Mouse (Mus musculus) monocyte, adult 2 months (primary cell): ENCODE data around the gene Pitx2.

ENCODE experiments used
- DNase-seq, 2 experiments: peaks; one replicate each; pipeline ENCODE4 v3.0.0; 2022; ENCODE audit warnings: low spot score in 2 of 2, low read depth in 1 of 2

The Pitx2 gene

DNA sequence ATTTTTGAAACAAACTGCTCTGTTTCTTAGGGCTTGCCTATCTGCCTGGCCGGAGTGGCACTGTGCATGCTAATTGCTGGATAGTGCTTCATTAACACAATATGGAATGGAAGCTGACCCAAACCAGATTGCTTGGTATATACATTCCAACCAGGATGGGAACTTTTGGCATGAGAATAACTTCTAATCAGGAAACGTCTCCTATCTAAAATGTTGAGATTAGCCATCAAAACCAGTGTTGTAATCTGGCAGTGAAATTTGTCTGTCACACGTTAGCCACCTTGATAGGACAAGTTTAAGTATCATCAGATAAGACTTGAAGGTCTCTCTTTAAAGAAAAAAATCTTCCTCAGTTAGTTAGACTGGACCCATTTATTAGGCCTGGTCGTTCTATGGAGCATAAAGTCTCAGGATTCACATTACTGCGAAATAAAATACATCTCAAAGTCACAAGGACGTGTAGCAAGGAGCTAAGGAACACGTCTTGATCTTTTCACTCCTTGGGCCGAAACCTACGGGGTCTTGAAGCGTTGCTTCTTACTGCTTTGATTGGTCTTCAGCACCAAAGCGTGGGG lies 2.1 kb downstream of the Pitx2 start:
- DNase-seq, result no peak

DNA sequence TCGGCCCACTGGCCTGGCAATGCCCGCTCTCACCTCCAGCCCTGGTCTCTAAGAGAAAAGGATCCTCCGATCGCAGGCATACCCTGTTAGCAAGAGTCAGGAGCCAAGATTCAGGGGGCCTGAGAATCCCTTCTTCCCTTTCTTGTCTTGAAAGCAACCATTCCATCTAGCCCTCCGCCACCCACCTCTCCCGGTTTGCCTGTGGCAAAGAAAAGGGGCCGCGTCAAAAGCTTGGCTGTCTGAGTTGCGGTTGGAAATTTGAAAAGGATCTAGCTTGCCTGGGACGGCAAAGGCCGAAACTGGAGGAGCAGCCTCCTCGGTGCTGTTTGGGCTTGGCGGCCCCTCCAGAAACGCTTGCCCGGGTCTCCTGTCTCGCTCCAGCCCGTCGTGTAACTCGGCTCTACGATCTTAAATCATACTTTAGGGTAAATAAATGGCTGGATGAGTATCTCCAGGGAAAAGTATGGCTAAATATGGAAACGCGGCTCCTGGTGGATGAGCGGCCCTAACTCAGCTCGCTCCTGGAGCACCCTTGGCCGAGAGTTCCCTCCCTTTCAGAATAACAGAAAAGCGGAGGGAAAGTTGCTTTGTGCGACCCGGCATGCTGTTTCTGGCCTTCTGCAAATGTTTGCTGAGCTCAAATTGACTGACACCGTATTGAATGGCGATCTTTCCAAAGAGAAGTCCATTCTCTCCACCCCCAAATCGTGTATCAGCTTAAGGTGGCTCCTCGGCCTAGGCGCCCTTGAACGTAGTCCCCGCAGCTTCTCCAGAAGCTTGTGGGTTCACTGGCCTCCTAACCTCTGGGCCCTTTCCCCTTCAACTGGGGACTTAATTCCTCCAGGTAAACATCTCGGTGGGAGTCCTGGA lies 3.4 kb downstream of the Pitx2 start:
- no peak for DNase-seq

DNA sequence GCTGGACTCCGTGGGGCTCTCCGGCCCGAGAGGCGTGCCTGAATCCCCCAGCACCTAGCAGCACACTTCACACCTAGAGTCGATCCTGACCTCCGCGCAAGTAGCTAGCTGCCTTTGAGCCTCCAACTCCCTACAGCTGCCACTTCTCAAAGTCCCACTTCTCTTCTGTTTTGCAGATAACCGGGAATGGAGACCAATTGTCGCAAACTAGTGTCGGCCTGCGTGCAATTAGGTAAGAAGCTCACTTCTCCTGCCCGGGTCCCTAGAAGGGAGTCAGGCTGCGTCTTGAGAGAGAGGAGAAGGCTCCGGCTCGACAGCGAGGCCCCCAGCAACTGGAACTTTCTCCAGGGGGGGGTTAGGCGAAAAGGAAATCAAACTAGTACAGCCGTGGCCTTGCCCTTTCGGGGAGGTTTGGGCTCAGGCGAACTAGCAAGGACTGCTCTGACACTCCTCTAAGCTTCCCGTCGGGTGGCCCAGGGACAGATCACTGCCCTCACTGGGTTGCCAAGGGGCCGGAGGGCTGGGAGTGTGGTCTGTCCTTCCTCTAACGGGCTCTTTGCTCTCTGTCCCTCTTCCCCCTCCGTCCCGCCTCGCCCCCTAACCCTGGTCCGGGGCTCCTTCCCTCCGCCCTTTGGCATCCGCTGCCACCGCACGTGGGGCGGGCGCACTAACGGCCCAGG lies 4.2 kb downstream of the Pitx2 start:
- no peak for DNase-seq

DNA sequence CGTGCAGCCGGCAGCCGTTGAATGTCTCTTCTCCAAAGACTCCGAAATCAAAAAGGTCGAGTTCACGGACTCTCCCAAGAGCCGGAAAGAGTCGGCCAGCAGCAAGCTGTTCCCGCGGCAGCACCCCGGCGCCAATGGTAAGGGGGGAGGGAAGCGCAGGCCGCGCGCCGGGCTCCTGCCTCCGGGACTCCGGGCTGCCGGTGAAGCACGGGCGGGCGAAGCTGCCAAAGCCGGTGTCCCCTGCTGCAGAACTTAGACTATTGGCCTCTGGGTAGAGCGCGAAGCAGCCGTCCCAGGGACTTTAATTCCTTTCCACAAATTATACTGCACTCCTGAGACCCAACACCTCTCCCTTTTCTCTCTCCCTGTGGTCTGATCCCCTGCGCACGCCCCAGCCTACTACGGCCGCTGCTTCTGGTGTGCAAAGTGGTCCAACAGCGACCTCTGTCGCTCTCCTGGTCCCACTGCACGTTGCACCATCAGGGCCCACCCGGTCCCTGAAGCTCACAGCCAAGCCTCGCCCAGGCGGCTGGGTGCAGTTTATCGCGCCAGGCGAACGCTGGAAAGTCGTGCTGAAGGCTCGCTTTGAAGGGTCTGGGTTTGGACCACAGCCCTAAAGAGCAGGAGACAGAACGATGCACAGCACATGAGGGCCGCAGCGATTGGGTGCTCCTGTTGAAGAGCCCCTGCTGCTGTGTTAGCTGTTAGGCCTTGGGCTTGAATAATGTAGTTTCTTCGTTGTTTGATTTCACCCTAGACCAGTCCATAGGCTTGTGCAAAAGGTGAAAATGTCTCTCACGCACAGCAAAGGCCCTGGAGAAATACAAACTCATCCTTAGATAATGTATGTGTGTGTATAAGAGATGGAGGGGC lies 5.0 kb downstream of the Pitx2 start:
- no peak for DNase-seq

DNA sequence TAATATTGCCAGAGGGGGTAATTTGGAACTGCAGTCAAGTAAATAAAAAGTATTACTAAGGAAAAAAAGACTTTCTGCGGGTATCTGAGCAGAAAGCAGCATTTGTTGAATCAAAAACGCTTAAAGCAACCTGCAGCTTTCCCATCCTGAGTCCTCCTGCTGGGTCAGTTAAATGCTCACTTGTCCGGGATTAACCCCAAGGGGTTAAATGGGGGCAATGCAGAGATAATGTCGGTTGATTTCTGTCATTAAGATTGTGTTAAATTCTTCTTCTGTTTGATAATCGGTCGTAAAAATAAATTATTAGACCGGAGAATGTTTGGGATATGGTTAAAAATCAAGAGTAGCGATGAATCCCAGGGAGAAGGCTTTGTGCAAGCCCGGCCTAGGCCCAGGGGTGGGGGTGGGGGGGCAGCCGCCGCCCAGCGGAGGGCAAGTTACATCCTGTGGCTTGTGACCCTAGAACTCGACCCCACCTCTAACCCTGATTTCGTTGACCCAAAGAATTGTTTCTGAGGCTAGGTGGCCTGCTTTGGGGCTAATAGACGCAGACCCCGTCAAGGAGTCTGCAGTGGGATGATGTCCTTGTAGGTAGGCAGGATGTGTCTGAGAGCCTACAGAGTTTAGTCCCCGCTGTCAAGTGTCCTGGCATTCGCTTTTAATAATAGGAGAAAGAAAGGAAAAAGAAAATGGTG lies 6.0 kb downstream of the Pitx2 start:
- DNase-seq, result no peak

DNA sequence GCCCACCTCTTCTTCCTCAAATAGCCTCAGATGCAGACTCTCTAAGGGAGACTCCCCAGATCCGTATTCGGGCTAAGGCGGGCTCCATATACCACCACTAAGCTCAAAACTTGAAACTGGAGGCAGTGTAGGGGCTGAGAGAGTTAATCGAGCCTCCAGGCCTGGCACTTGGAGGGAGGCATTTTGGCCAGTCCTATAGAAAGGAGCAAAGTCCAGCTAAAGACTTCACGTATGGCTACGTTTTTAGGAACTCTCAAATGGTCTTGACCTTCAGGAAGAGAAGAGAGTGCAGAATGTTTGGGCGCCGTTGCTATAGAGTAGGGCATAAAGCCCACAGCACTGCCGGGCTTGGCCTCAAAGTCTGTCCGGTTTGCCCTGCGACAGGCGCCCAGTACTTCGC lies 7.1 kb downstream of the Pitx2 start:
- DNase-seq, result no peak

DNA sequence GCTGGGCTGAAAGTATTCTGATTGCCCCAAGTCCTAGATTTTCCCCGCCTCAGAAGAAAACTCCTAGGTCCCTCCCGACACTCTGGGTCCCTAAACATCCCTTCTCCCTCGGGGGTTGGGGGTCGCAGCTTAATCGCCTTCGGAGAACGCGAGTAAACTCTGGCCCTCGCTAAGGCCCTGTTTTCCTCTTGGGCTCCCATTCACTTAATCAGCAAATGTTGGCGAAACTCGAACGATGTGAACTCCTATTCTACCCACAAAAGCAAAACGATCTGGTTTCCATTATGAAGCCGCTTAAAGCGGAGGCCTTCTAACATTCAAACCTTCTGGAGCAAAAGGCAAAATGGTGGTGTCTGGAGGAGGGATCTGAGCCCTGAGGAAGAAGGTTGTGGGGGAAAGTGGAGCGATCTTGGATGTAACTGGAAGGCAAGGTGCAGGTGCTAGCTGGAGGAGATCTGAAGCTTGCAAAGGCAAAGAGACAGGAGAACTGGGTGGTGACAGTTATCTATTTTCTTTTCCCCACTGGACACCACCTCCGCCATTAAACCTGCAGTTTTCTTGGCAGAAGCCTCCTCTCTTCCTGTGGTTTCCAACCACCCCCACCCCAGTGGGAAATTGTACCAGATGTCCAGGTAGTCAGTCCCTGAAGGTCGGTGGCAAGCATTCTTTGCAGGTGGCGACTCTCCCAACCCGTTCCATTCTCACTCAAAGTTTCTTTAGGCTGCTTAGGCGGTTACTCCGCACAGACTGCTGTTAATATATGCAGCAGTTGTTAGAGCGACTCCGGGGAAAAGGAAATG lies 7.8 kb downstream of the Pitx2 start:
- DNase-seq, result no peak

DNA sequence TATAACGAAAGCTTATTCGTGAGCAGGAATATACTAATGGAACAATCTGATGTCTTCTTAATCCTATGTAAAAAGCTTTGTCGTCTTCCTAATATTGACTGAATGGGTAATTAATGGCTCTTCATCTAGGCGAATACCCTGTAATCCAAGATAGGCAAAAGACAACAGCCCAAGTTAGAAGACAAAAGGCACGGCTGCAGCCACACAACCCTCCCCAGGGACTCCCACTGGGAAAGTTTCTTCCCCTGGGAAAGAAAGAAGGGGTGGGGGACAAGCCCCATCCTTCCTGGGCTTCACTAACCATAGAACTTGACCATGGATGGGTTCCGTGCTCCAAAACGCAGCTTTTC lies 8.3 kb downstream of the Pitx2 start:
- DNase-seq, result no peak

DNA sequence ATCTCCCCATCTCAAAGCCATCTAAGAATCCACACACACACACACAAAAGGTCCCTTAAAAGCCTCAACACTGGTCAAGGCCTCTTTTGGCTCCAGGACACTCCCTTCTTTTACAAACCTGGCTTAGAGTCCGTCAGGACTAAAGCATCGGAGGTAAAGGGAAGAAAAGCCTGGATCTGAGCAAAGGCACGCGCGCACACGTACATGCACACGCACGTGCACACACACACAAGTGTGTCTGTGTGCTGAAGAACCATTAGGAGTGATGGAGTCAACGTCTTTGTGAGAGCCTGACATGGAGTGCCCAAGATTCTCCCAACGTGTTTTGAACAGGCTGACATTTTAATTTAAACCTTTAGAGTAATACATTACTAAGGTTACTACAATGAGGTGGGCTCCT lies 8.7 kb downstream of the Pitx2 start:
- DNase-seq, result no peak

DNA sequence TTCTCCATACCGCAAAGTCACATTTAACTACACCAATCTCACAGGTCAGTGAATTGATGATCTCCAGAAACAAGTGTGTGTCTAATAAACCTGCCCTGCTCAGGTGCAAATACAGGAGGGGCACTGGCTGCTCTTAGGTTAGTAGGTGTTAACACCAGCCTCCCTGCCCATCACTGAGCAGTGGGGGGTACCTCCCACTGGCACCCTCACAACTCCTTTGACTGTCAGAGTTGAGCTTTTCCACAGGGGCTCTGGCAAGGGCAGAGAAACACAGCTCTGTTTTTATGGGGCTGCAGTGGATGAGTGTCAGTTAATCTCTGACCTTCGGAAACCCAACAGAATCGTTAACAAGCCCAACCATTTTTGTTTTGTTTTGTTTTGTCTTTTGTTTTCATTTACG lies 9.6 kb downstream of the Pitx2 start:
- no peak for DNase-seq

DNA sequence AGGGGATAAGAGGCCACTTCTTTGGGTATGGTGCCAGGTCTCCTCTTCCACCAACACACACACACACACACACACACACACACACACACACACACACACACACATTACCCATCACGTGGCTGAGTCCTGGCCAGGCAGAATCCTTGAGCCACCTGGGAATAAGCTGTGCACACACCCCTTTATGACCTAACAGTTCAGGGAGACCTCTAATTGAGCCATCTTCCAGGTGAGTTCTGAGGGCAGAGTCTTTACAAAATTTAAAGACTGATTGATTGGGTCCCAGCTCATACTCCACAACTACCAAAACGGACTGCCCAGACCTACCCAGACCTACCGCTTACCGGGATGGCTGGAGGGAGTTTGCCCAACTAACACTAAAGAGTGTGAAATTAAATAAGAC lies 10.1 kb downstream of the Pitx2 start:
- no peak for DNase-seq

DNA sequence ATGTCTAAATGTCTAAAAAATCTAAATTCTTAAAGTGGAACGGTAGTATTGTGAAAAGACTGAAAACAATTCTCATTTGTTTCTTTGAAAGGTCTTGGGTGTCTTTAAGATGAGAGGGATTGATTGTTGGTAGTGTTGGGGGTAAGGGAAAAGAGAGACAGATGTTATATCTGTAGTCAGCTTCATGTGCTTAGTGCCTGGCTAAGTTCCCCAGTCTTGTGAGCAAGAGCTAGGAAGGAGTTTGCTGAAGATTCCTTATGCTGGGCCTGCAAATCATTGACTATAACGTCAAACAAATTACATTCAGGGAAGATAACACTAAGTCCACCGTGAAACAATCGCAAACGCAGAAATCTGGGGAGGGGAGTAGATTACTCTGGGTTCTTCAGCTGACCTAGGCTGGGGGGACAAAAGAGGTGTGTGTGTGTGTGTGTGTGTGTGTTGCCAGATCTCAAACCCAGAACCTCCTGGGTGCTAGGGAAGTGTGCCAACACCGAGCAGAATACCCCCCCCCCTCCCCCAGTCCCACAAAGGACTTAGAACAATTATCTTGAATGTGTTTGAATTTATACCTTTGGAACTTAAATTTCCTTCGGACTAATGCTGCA lies 12.5 kb downstream of the Pitx2 start:
- DNase-seq, result no peak

DNA sequence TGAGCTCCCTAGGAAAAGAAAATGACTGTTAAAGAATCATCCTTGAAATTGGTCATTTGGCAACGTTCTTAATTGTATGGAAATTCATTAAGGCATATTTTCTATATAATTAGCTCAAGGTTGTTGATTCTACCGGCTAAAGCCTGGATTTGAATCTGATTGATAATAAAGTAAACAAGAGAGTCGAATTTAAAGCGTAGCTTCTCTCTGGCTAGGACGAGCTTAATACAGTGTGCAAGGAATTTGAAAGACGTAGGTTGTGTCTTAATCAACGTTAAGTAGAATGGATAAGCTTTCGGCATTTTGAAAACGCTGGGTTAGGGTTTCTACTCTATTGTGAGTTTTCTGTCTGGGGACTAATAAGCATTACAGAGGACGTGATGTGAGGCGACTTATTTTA lies 13.1 kb downstream of the Pitx2 start:
- no peak for DNase-seq

DNA sequence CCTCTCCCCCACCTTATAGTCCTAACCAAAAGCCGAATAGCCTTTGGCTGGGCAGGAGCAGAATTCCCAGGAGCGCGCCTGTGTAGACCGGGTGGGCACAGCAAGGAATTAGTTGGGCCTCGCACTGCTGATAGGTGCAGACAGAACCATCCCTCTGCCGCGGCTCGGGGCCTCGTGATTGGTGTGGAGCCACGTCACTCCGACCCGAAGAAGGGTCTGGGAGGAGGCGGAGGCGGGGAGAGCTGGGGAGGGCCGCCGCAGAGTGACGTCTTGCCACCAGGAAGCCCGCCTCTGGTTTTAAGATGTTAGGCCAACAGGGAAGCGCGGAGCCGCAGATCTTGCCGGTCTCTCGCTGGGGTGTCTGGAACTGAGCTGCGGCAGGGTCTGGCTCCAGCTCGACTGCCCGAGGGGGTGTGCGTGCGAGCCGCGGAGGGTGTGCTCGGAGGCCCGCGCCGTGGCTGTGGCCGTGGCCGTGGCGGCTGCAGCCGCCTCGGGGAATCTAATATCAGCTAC lies 14.0 kb downstream of the Pitx2 start:
- no peak for DNase-seq

DNA sequence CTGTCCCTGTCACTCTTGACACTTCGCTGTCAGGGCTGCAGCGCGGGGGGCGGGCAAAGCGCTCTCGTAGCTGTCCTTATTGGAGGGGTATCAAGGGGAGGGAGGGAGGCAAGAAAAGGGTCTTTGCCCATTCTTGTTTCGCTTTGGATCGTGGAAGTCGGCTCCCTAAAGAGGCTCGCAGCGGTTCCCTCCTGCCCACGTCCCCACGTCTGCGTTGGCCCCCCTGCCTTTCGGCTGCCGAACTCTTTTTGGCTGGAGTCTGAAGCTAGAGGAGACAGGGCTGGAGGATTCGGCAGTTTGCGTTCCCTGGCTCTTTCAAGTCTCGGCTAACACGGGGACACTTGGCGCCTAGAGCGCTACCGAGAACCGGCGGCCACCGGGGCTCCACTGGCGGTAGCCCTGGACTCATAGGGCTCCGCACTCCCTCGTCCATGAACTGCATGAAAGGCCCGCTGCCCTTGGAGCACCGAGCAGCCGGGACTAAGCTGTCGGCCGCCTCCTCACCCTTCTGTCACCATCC lies 14.5 kb downstream of the Pitx2 start:
- no peak for DNase-seq

DNA sequence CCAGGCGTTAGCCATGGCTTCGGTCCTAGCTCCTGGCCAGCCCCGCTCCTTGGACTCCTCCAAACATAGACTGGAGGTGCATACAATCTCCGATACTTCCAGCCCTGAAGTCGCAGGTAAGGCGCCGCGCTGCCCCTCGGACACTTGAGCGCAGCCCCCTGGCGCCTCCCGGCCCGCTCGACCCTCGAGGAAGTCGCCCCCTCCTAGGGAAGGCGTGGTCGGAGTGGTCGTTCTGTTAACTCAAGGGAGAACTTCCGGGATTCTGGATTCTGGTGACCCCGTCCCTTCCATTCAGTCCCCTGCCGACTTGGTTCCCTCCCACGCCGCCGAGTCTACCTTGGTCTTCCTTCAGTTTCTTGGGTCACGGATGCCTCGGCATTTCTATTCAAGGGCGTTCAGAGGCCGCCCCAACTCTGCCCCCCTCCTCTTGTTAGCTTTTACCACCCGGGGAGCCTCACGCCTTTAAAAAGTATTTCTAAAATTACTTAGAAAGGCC lies 15.0 kb downstream of the Pitx2 start:
- no peak for DNase-seq

DNA sequence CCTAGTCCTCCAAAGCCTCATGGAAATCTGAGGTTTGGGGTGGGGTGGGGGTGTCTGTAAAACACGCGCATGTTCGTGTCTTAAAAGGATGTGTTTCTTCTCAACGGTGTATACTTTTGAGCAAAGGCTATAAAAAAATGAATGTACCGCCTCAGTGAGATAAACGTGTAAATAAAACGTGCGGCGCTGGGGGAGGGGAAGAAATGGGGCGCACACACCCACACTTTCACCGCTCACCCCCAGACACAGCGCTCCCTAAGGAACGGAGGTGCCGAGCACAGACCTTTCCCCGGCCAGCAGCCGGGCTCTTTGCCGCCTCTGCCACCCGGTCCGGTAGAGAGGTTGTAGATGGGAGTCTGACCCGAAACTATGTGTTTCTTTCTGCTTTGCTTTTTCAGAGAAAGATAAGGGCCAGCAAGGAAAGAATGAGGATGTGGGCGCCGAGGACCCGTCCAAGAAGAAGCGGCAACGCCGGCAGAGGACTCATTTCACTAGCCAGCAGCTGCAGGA lies 15.6 kb downstream of the Pitx2 start:
- no peak for DNase-seq

DNA sequence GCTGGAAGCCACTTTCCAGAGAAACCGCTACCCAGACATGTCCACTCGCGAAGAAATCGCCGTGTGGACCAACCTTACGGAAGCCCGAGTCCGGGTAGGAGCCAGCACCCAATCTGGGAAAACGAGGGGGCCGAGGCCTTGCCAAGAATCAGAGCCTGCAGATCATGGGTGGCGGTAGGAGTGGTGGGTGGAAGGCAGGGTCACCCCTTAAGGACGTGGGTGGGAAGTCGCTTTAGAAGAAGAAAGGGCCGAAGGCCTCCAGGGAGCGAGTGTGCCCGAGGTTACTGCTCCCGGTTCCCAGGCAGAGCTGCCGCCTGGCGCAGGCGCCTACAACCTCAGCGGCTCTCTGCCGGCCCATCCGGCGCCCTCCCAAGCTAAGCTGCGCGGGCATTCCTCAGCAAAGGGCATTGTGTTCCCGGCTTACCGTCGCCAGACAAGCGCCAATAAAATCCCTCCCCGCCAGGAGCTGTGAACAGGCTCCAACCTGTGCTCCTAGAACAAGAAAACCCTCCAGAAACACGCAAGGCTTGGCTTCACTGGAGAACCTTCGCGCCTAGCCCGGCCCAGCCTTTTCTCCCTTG lies 16.2 kb downstream of the Pitx2 start:
- no peak for DNase-seq
